Mouse (Mus musculus): ENCODE data around the gene Nsun4.

Nsun4 gene

GRCm38 (mm10) chr4:116048130-116048920, 5.4 kb downstream of the Nsun4 start:
- in situ Hi-C loops (cut with MboI, MseI): no loop called here

DNA sequence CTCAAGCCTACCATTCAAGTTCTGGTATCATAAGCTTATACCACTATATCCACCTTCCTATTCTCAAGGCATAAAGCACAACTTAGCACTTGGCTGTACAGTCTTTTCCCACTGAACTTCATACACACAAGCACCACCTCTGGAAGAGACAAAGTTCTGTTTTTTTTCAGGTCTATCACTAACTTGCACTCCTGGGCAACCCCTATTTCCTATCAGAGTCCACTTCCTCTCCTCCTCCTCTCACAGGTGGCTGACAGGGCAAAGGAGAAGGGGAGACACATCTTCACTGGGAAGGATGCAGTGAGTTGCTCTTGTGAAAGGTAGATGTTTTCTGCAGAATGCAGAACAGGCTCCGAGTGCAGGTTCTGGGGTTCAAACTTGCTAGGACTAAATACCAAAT, 6.0 kb downstream of the Nsun4 start:
- in situ Hi-C loops (cut with MboI, MseI): no loop called here

- in situ Hi-C loops (cut with MboI, MseI): no loop called here
Measured at GRCm38 (mm10) chr4:116046604-116047003, 7.1 kb downstream of the Nsun4 start.

DNA sequence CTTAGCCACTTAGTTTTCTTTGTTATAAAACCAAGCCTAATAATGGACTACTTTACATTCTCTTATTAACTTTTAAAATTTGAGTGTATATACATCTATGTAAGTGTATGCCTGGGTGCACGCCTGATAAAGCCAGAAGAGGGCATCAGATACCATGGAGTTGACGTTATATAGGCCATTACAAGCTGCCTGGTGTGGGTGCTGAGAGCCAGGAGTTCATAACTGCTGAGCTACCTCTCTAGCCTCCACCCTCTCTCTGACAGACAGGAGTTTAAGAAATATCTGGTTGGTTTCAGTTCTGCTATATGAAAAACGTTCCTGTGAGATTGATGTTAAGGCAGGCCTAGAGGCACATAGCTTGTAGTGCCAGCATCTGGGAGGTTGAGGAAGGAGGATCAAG, 11.5 kb downstream of the Nsun4 start:
- in situ Hi-C loops (cut with MboI, MseI): no loop called here

GRCm38 (mm10) chr4:116040466-116040865, 13.2 kb downstream of the Nsun4 start:
- in situ Hi-C loops (cut with MboI, MseI): no loop called here

DNA sequence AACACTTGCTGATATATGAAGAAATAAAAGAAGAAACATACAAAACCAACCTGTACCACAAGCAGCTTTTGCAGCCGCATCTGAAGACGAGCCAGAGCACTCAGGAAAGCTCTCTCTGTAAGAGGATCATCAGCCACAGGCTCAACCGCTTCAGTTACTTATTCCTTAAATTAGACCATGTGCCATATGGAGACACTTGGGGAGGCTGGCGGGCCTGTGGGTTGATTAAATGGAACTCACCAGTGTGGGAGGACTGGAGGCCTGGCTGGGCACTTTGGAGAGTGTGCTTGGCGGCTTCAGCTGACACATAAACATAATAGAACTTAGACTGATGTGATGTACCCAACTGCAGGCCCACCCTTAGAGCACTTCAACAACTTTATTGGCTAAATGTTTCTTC, 20.3 kb downstream of the Nsun4 start:
- in situ Hi-C loops (cut with MboI, MseI): no loop called here

- in situ Hi-C loops (cut with MboI, MseI): no loop called here
Measured at GRCm38 (mm10) chr4:116032906-116033305, 20.8 kb downstream of the Nsun4 start.

- in situ Hi-C loops (cut with MboI, MseI): no loop called here
Measured at GRCm38 (mm10) chr4:116017902-116018746, 35.6 kb downstream of the Nsun4 start, which contains the start of gene Faah. Gene Faah, minus strand, starts transcription at chr4:116017926.

- in situ Hi-C loops (cut with MboI, MseI): no loop called here
Measured at GRCm38 (mm10) chr4:116017300-116017901, 36.3 kb downstream of the Nsun4 start.

DNA sequence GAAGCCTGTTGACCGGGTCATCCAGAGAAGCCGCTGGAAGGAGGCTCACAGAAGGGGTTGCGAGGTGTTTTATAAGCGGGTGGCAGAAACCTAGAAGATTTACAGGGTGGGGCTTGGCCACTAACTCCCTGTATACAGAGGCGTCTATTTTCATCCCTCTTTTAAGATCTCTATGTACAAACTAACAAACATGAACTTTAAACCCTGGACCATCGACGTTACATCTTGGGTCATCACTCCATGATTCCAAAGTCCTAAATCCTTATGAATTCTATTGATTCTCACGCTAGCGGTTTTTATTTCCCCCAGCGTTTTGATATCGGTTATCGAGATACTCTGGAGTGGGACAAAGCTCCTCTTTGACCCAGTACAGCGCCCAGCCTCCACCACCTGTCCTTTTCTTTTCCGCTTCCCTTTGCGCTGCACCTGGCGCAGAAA, 36.8 kb downstream of the Nsun4 start:
- in situ Hi-C loops (cut with MboI, MseI): no loop called here

- in situ Hi-C loops (cut with MboI, MseI): no loop called here
Measured at GRCm38 (mm10) chr4:116016396-116016795, 37.3 kb downstream of the Nsun4 start.

DNA sequence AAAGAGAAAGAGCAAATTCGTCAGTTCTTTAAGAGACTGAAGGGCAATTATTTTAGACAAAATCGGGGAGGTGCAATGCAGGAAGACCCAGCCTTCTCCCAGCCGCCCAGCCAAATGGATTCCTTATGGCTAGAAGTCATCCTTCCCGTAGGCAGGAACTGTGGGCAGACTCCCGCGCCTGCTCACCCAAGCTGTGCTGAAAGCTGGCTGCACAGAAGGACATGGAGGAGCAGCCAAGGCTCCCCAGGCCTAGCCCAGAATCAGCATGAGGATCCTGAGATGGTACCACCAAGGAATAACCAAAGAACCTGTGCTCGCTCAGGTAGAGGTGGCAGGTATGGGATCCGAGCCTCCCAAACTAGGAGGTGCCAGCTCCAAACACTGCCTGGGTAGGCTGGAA, 37.7 kb downstream of the Nsun4 start:
- in situ Hi-C loops (cut with MboI, MseI): no loop called here

GRCm38 (mm10) chr4:116015502-116015901, 38.2 kb downstream of the Nsun4 start:
- in situ Hi-C loops (cut with MboI, MseI): no loop called here

DNA sequence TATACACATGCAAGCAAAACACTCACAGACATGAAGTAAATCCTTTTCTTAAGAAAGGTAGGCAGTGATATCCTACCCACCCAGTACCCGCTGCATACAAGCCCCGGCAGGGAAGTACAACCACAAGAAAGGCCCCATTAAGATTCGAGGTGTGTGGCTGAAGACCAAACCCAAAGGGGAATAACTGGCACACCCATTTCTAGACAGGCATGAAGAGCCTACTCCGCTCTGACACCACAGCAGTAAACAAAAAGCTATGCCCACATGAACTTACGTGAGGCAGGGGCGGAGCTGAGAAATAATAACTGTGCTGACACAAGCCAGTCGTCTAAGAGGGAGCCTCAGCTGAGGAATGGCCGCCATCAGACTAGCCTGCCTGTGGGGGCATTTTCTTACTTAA, 43.5 kb downstream of the Nsun4 start:
- in situ Hi-C loops (cut with MboI, MseI): no loop called here

- in situ Hi-C loops (cut with MboI, MseI): no loop called here
Measured at GRCm38 (mm10) chr4:116001206-116001605, 52.5 kb downstream of the Nsun4 start.

DNA sequence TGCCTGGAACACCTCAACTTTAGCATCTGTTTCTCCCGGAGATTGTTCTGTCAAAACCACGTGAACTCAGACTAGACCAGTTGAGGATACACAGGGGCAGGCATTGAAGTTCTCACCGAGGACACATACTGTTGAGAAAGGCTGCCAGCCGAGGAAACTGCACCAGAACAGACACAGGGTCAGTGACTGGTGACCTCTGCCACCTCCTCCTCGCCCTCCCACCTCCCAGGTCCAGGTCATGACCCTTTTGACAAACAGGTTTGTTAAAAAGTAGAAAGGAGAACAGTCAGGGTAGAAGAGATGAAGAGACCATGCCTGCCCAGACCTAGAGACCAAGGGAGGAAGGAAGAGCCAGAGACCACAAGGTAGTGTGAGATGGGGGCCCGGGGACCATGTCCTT, 53.0 kb downstream of the Nsun4 start:
- in situ Hi-C loops (cut with MboI, MseI): no loop called here

DNA sequence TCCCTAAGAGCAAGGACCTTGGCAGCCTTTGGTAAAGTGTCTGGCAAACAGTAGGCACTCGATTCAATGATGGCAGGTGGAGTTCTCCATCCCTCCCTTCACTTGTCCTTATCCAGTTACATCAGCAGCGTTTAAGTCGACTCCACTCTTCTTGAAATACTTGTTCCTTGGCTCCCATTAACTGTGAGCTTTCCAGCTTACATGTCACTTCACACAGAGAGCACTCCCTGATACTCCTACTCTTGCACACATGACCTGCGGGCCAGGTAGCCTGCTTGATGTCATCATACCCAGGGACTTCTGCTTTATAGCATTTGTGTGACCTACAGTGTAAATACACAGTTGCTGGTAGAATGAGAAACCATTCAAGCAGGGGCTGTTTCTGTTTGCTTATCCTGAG, 56.9 kb downstream of the Nsun4 start:
- in situ Hi-C loops (cut with MboI, MseI): no loop called here

DNA sequence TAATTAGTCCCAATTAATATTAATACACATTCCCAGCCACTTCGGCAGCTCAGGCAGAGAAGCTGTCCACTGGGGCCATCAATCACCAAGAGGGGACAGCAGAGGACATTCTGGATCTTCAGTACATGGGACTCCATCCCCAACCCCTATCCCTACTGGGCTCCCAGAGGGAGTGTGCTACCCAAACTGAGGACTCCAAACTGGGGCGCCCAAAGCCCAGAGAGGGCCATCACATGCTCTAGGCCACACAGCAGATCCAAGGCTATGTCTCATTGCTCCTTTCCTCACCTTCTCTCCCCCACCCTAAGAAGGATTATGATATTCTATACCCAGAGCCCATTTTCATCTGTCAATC, 58.3 kb downstream of the Nsun4 start:
- in situ Hi-C loops (cut with MboI, MseI): no loop called here

DNA sequence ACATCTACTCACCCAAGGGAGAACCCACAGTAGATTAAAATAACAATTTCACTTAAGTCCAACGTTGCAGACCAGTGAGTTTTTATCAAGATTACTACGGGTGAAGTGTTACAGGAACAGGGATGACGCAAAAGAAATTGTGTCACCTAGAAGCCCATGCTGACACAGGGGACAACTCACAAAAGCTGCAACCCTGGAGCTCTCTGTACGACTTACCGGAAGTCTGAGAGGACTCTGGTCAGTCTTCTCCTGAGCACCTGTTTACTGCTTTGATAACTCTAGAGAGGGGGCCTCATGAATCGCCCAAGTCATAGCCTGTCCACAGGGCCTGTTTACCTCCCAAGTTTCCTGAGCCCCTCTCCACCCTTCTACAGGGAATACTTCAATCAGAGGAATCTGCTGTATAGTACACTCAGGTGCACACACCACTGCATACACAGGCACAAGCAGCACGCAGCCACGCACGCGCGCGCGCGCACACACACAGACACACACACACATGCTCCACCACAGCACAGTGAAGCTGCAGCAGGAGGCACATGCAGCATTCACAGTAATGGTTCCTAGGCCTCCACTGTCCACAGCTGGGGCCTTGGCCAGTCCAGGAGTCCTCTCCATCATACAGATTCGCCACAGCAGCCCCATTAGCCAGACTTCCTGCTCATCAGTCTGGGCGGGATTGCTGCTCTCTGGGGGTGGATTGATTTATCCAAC, 58.9 kb downstream of the Nsun4 start:
- in situ Hi-C loops (cut with MboI, MseI): no loop called here

DNA sequence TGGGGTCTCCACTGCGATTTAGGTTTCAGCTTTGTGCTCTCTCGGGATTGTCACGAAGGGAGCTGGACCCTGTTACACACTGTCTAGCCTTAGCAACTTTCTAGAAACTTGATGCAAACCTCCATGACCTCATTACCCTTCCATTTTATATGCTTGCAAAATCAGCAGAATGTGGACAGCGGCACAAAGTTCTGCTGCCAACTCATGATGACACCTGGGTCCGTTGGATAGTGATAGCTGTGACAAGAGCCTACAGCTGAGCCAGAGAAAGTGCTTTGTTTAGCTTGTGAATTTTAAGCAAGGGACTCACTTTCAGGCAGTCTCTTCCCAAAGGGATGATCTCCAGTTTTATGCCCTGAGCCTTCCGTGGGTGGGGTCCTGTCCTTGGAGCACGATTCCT, 64.3 kb downstream of the Nsun4 start:
- in situ Hi-C loops (cut with MboI, MseI): no loop called here

DNA sequence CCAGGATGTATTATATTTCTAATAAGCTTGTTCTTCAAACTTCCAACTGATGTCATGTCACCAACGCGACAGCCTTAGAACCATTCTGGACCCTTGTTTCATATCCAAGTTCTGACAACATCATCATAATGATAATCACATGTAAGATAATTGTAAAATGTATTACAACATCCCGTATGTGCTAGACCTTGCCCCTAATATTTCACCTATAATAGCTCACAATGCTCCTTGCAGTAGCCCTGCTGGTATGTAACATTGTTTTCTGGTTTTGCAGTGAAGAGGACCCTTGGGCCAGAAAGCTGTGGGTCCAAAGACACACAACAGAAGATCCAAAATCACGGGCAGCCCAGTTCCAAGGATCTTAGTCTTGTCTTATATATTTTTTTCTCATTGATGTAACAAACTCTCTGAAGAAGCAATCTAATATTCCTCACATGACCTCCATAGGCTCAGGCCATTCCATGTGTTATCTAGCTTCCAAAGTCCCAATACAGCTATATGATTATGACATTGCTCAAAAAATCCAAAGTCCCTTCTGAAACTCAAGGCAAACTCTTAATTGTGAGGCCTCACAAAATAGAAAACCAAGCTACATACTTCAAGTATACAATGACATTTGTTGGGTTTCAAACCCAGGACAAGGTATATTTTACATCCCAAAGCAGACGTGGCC, 65.7 kb downstream of the Nsun4 start:
- in situ Hi-C loops (cut with MboI, MseI): no loop called here

All from T-helper 17 cell (primary cell).